Mouse (Mus musculus): Measurements from ENCODE around the gene Nr1h4. TPM values are rescaled to one million over a fixed set of nuclear protein-coding genes. Genes with fewer than 3 reads are reported as not detected.

Gene Nr1h4
- total RNA-seq, 2 experiments from 2014 or later, result 0.21 TPM; not detected in 1

- DNase-seq (ENCODE audit: low spot score in 2 of 2), result no peak
These were observed 50.3 kb downstream of the Nr1h4 start for GRCm38 (mm10) chr10:89483113-89483512.

GRCm38 (mm10) chr10:89482142-89482681, 51.2 kb downstream of the Nr1h4 start:
- no peak for DNase-seq (ENCODE audit: low spot score in 2 of 2)

- DNase-seq (ENCODE audit: low spot score in 2 of 2), result no peak
These were observed 51.7 kb downstream of the Nr1h4 start for GRCm38 (mm10) chr10:89481638-89482037.

- no peak for DNase-seq (ENCODE audit: low spot score in 2 of 2)
These were observed 54.6 kb downstream of the Nr1h4 start for GRCm38 (mm10) chr10:89478766-89479165.

GRCm38 (mm10) chr10:89470596-89471353, 62.6 kb downstream of the Nr1h4 start:
- no peak for DNase-seq (ENCODE audit: low spot score in 2 of 2)

DNA sequence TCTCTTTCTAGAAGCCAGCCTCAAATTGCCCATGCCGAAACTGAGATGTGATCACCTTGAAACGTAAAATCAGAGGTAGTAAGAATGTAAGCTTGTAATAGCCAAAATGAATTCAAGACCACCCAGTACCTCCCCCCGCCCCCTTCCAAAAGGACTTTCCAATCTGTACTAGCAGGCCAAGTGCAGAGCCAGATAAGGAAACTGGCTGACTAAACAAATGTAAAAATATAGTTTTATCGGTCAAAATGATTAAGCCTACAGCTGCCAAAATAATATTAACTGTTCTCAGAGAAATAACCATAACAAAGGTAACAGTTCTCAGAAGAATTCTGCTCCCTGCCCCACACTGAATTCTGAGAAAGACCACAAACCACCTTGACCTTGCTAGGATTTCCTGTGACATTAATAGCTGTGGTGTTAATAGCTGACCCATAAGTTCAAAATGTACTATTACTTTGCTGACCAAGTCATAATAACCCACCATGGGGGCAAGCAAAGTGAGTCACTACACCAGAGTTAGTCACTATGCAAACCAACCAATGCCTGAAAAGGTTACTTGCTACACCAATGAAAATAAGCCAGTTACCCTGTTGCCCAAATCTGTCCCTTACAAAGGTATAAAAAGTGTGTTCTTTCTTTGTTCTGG, 68.5 kb downstream of the Nr1h4 start:
- no peak for DNase-seq (ENCODE audit: low spot score in 2 of 2)

DNA sequence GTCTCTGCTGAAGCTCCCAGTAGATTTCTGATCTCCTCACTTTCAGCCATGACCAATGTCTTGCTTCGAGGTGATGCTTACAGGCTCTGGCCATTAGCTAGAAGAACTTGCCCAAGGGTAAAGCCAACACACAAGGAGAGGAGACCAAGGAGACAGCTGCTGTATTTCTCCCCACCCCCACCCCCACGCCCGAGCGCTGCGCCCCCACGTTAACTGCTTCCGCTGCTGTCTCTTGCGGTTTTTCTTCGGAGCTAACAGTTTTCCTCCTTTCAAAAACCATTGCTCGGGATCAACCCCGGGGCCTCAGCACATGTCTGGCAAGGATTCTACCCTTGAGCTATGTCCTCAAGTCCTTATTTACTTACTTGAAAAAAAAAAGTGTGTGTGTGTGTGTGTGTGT, 70.5 kb downstream of the Nr1h4 start:
- DNase-seq (ENCODE audit: low spot score in 2 of 2), result no peak

GRCm38 (mm10) chr10:89461856-89462507, 71.4 kb downstream of the Nr1h4 start:
- peak; percentile 82 to 88 for DNase-seq (ENCODE audit: low spot score in 2 of 2)

DNA sequence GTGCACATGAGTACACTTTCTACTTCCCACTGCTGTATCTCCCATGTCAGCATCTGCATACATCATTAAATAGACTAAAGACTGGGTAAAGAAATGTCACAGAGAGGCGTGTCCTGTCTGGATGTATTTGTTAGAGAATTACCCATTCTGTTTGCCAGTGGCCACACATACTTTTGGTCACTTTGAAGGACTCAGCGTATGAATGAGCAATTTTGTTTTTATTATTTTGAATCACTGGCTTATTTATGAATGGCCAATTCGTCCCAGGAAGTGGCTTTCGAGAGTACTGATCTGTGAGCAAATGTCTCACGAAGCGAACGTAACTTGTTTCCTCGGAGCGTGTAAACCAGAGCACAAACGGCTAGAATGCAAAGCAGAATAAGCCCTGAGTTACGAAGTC, 72.4 kb downstream of the Nr1h4 start:
- DNase-seq (ENCODE audit: low spot score in 2 of 2), result no peak

DNA sequence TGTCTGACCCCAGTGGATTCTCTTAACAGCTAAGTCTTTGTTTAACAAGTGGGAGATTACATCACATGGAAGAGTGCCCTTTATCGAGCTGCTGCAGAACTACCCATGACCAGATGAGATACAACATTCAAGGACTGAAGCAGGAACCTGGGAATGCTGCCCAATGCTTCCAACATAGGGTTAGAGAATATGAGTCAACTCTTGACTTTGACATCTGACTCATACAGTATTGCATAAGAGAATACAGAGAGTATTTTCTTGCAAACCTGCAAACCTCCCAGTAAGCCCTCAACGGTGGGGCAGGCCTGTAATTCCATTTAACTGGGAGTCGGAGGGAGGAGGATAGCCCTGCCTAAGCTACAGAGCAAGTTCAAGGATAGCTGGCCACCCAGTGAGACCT, 74.6 kb downstream of the Nr1h4 start:
- no peak for DNase-seq (ENCODE audit: low spot score in 2 of 2)

- DNase-seq (ENCODE audit: low spot score in 2 of 2), result no peak
These were observed 79.6 kb downstream of the Nr1h4 start for GRCm38 (mm10) chr10:89453794-89454193.

GRCm38 (mm10) chr10:89453068-89453641, 80.2 kb downstream of the Nr1h4 start:
- no peak for DNase-seq (ENCODE audit: low spot score in 2 of 2)

DNA sequence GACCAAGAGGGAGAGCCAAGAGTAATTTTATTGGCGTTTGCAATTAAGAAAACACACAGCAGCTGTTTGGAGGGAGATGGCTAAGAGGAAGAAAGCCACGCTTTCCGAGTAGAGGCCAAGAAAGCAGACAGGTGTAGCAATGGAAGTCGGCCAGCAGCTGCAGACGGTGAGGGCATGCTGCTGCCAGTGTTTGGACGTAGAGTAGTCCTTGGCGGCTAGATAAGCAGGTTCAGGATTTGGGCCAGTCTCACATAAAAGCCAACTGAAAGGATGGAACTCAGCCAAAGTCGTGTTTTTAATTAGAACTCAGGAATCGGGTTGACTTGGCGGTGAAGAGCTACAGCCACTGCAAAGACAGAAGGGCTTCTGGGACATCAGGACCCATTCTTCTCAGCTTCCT, 83.0 kb downstream of the Nr1h4 start:
- DNase-seq (ENCODE audit: low spot score in 2 of 2), result no peak

GRCm38 (mm10) chr10:89444381-89444780, 89.0 kb downstream of the Nr1h4 start:
- DNase-seq (ENCODE audit: low spot score in 2 of 2), result no peak

- DNase-seq (ENCODE audit: low spot score in 2 of 2), result peak; percentile 71 to 89
These were observed 89.7 kb downstream of the Nr1h4 start, which contains the start of gene Gas2l3 for GRCm38 (mm10) chr10:89443623-89444151. Gene Gas2l3, minus strand, starts transcription at chr10:89443967.

- DNase-seq (ENCODE audit: low spot score in 2 of 2), result peak in 1 of 2 experiments; percentile 12
These were observed 90.2 kb downstream of the Nr1h4 start for GRCm38 (mm10) chr10:89443115-89443622.

DNA sequence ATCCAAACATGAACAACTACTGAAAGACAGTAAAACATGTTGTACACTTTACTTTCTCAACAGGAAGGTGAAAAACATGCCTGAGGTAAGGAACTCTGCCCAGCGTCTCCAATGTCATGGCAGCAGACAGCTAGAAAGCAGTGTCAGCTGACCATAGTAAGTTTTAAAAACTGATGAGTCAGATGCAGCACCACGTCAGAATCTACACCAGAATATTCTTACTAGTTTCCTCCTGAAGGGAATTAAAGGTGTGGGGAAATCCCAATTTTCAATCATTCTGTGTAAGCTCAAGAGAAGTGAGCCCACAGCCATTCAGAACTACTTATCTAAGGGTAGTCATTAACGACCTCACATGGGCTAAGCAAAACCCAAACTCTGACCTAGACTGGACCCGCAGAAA, 90.7 kb downstream of the Nr1h4 start:
- DNase-seq (ENCODE audit: low spot score in 2 of 2), result no peak

GRCm38 (mm10) chr10:89441961-89442360, 91.4 kb downstream of the Nr1h4 start:
- DNase-seq (ENCODE audit: low spot score in 2 of 2), result no peak

GRCm38 (mm10) chr10:89439380-89439779, 94.0 kb downstream of the Nr1h4 start:
- DNase-seq (ENCODE audit: low spot score in 2 of 2), result no peak

- no peak for DNase-seq (ENCODE audit: low spot score in 2 of 2)
These were observed 95.4 kb downstream of the Nr1h4 start for GRCm38 (mm10) chr10:89437996-89438395.

GRCm38 (mm10) chr10:89437472-89437871, 95.9 kb downstream of the Nr1h4 start:
- DNase-seq (ENCODE audit: low spot score in 2 of 2), result no peak
